Mouse (Mus musculus): ENCODE results near the gene Zp3r. TPM values are rescaled to one million over a fixed set of nuclear protein-coding genes. Genes with fewer than 3 reads are reported as not detected.

The Zp3r gene
- polyA plus RNA-seq, 1 experiment from 2014 or later, result not detected

- H3K4me2 ChIP-seq (ENCODE audit: low read depth, low read length), result peak overlapping the region; percentile 26; the same call in 1 of the 2 replicates
- H3K4me1 ChIP-seq (ENCODE audit: control insufficient read depth, insufficient read depth, low read length), result no peaks in the 10 kb centered on the region
- 26% methylated on average over 25 of the region's 25 CpGs for WGBS
- no peak overlapping the region for H3K9ac ChIP-seq (replicated peaks; ENCODE audit: low read depth, low read length)
- no peaks in the 10 kb centered on the region for H3K36me3 ChIP-seq (ENCODE audit: control insufficient read depth, insufficient read depth, low read length)
- ATAC-seq (ENCODE audit: low read depth), result peak; percentile 61; the same call in 1 of the 2 replicates
- H3K27me3 ChIP-seq (ENCODE audit: control insufficient read depth, insufficient read depth, low read length), result no peaks in the 10 kb centered on the region
- H3K4me3 ChIP-seq (ENCODE audit: low read depth, low read length), result no peak overlapping the region
- no peak overlapping the region for H3K27ac ChIP-seq (ENCODE audit: low read depth, low read length)
- H3K9me3 ChIP-seq (ENCODE audit: control insufficient read depth, low read length), result no peaks in the 10 kb centered on the region
Measured at GRCm38 (mm10) chr1:130547674-130548429, 81.6 kb downstream of the Zp3r start.

Other genes starting within 250 kb of the Zp3r start
- gene Cd55b, start 206.6 kb downstream of the Zp3r start, polyA plus RNA-seq (2014; fragmentation: Nextera tagmentation; extraction: Ambion mirVana), result not detected in 2 replicates
- gene Cd55, start 166.9 kb downstream of the Zp3r start, polyA plus RNA-seq (2014; fragmentation: Nextera tagmentation; extraction: Ambion mirVana), result 9.1 and 12.7 TPM in 2 replicates
- not detected in 2 replicates for gene C4bp, start 32.0 kb upstream of the Zp3r start, polyA plus RNA-seq (2014; fragmentation: Nextera tagmentation; extraction: Ambion mirVana)
- gene Gm29427, start 86.2 kb upstream of the Zp3r start, polyA plus RNA-seq (2014; fragmentation: Nextera tagmentation; extraction: Ambion mirVana), result not detected in 2 replicates
- 16.2 and 18.4 TPM in 2 replicates for gene Yod1, start 87.7 kb upstream of the Zp3r start, polyA plus RNA-seq (2014; fragmentation: Nextera tagmentation; extraction: Ambion mirVana)
- gene Pfkfb2, start 99.6 kb upstream of the Zp3r start, polyA plus RNA-seq (2014; fragmentation: Nextera tagmentation; extraction: Ambion mirVana), result 24.3 and 25.6 TPM in 2 replicates
- gene AA986860, start 102.4 kb upstream of the Zp3r start, polyA plus RNA-seq (2014; fragmentation: Nextera tagmentation; extraction: Ambion mirVana), result 0.61 and 0.90 TPM in 2 replicates
- not detected in 2 replicates for gene Fcamr, start 171.3 kb upstream of the Zp3r start, polyA plus RNA-seq (2014; fragmentation: Nextera tagmentation; extraction: Ambion mirVana)
- gene Pigr, start 197.1 kb upstream of the Zp3r start, polyA plus RNA-seq (2014; fragmentation: Nextera tagmentation; extraction: Ambion mirVana), result not detected in 2 replicates
- 1.5 and 1.7 TPM in 2 replicates for gene Fcmr, start 236.0 kb upstream of the Zp3r start, polyA plus RNA-seq (2014; fragmentation: Nextera tagmentation; extraction: Ambion mirVana)